Mouse (Mus musculus) spleen, adult 2 months (tissue): ENCODE measurements at regions not wholly inside any gene's neighbourhood (a gene's known extent, or its start where the extent isn't known, plus 50 kb on each side); places are given as distances from the start of the nearest gene placed in this dataset.

Experiments used
- CTCF ChIP-seq: fragments of 200-500 bp; IDR thresholded peaks from 2 replicates; pipeline ENCODE4 v1.5.1; 2011; ENCODE audit warnings: mild to moderate bottlenecking, inconsistent platforms; ENCODE audit not compliant: insufficient read depth, insufficient read length, insufficient replicate concordance; ENCODE audit errors: extremely low read depth
- POLR2A ChIP-seq: fragments of 200-500 bp; IDR thresholded peaks from 2 replicates; pipeline ENCODE4 v1.6.1; 2011; ENCODE audit warnings: low read depth, low read length, inconsistent platforms

DNA sequence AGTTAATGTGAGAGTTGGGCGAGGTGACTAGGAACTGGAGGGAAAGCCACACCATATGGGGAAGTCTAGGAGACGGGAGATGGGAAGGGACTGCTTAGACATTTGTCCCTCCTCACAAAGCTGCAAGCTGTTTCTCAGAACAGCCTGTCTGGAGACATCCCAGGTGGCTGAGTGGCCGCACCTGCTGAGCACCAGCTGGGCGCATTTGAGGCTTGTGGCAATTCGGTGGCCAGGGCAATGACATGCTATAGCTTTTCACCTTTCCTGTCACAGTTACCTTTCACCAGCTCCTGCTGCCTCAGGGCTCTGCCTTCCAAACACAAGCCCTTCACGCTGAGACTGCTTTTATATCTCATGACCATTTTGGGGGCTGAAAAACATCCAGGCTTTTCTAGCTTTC is 317.5 kb upstream of the Fam92a start:
- TF ChIP-seq POLR2A (no peak), CTCF (no peak)
